Mouse (Mus musculus): ENCODE results near the gene Sgsh. TPM values are rescaled to one million over a fixed set of nuclear protein-coding genes. Genes with fewer than 3 reads are reported as not detected.

Gene Sgsh
- total RNA-seq, 2 experiments from 2014 or later: 4.2 to 5.1 TPM

GRCm38 (mm10) chr11:119378551-119378950, 23.2 kb upstream of the Sgsh start:
- DNase-seq: no peak
- intact Hi-C loops (cut with DNase I): no loop called here

- intact Hi-C loops (cut with DNase I): no loop called here
Observed at GRCm38 (mm10) chr11:119377326-119377725, 22.0 kb upstream of the Sgsh start.

GRCm38 (mm10) chr11:119375425-119375824, 20.1 kb upstream of the Sgsh start:
- intact Hi-C loops (cut with DNase I): no loop called here
- DNase-seq: no peak

More at GRCm38 (mm10) chr11:119377326-119377725, 22.0 kb upstream of the Sgsh start:
- DNase-seq: no peak

GRCm38 (mm10) chr11:119363534-119364145, 8.3 kb upstream of the Sgsh start:
- peak; percentile 79 for DNase-seq
- intact Hi-C loops (cut with DNase I): no loop called here

- intact Hi-C loops (cut with DNase I): no loop called here
Observed at GRCm38 (mm10) chr11:119362769-119363533, 7.6 kb upstream of the Sgsh start.

GRCm38 (mm10) chr11:119359089-119359488, 3.8 kb upstream of the Sgsh start:
- DNase-seq: no peak
- intact Hi-C loops (cut with DNase I): no loop called here

More at GRCm38 (mm10) chr11:119362769-119363533, 7.6 kb upstream of the Sgsh start:
- DNase-seq: no peak

GRCm38 (mm10) chr11:119354798-119355442, 416 bp downstream of the Sgsh start:
- intact Hi-C loops (cut with DNase I): no loop called here
- DNase-seq: no peak

- no peak for DNase-seq
- intact Hi-C loops (cut with DNase I): no loop called here
Observed at GRCm38 (mm10) chr11:119353946-119354345, 1.4 kb downstream of the Sgsh start.

GRCm38 (mm10) chr11:119352113-119352512, 3.2 kb downstream of the Sgsh start:
- intact Hi-C loops (cut with DNase I): no loop called here
- no peak for DNase-seq

- intact Hi-C loops (cut with DNase I): no loop called here
- no peak for DNase-seq
Observed at GRCm38 (mm10) chr11:119347125-119347524, 8.2 kb downstream of the Sgsh start.

- no peak for DNase-seq
- intact Hi-C loops (cut with DNase I): no loop called here
Observed at GRCm38 (mm10) chr11:119344865-119345264, 10.5 kb downstream of the Sgsh start.

GRCm38 (mm10) chr11:119344178-119344577, 11.2 kb downstream of the Sgsh start:
- intact Hi-C loops (cut with DNase I): no loop called here
- DNase-seq: no peak

- DNase-seq: peak; percentile 76
- intact Hi-C loops (cut with DNase I): no loop called here
Observed at GRCm38 (mm10) chr11:119339637-119340036, 15.7 kb downstream of the Sgsh start.

- intact Hi-C loops (cut with DNase I): no loop called here
- no peak for DNase-seq
Observed at GRCm38 (mm10) chr11:119339179-119339578, 16.2 kb downstream of the Sgsh start.

- intact Hi-C loops (cut with DNase I): no loop called here
- DNase-seq: peak; percentile 29
Observed at GRCm38 (mm10) chr11:119338271-119339059, 16.9 kb downstream of the Sgsh start.

GRCm38 (mm10) chr11:119331970-119332369, 23.4 kb downstream of the Sgsh start:
- DNase-seq: no peak
- intact Hi-C loops (cut with DNase I): no loop called here

GRCm38 (mm10) chr11:119330592-119330991, 24.7 kb downstream of the Sgsh start:
- no peak for DNase-seq
- intact Hi-C loops (cut with DNase I): no loop called here

GRCm38 (mm10) chr11:119325068-119325467, 30.3 kb downstream of the Sgsh start:
- intact Hi-C loops (cut with DNase I): loop anchor here (10.0 kb wide), 1 partner anchor 120 kb away; no protein-coding TSS in a partner anchor
- DNase-seq: no peak

GRCm38 (mm10) chr11:119322521-119322920, 32.8 kb downstream of the Sgsh start:
- intact Hi-C loops (cut with DNase I): loop anchor here (10.0 kb wide), 1 partner anchor 122 kb away; no protein-coding TSS in a partner anchor
- DNase-seq: no peak

- no peak for DNase-seq
- intact Hi-C loops (cut with DNase I): no loop called here
Observed at GRCm38 (mm10) chr11:119316720-119317119, 38.6 kb downstream of the Sgsh start.

Data from left cerebral cortex, postnatal 4 days (tissue).